Mouse (Mus musculus): ENCODE measurements around the gene Tiam1.
A peak's percentile ranks its signal among the peaks of the same experiment; 100 is the strongest.

Gene Tiam1

GRCm38 (mm10) chr16:89876079-89876478 is 267.5 kb downstream of the Tiam1 start:
- no peak for DNase-seq (ENCODE audit: low spot score)

- DNase-seq (ENCODE audit: low spot score), result no peak
Measured at GRCm38 (mm10) chr16:89874012-89874704, 269.4 kb downstream of the Tiam1 start.

- no peak for DNase-seq (ENCODE audit: low spot score)
Measured at GRCm38 (mm10) chr16:89872011-89872942, 271.3 kb downstream of the Tiam1 start.

DNA sequence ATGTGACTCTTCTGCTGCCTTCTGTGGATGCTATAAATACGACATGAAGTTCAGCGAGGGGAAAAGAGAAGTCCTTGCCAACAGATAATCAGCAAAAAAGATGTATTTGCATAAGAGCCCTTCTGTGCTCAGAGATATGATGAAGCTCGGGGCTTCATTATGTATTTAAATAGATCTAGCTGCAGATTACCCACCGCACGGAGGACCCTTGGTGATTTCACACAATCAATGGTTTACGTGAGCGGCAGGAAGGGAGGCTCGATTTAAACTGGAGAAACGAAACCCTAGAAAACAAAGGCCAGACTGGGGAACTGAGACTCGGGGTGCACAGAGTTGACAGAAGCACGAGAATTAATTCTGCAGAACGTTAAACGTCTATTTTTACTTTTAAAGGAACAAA is 272.2 kb downstream of the Tiam1 start:
- DNase-seq (ENCODE audit: low spot score), result no peak

DNA sequence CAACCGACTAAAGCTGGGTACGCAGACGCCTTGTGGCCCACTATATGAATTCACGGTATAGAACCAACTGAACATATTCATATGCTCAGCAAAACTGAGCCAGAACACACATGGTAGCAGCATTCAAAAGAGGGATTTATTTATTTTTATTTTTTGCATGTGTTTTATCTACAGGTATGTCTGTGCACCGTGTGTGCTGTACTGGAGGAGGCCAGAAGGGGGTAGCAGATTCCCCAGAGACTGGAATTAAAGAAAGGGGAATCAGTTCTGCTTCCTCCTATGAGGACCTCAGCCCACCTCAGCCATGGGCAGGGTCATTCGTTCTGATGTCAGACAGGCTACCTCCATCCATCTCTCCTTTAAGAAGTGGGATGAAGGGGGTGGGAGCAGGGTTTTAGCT is 273.5 kb downstream of the Tiam1 start:
- no peak for DNase-seq (ENCODE audit: low spot score)

DNA sequence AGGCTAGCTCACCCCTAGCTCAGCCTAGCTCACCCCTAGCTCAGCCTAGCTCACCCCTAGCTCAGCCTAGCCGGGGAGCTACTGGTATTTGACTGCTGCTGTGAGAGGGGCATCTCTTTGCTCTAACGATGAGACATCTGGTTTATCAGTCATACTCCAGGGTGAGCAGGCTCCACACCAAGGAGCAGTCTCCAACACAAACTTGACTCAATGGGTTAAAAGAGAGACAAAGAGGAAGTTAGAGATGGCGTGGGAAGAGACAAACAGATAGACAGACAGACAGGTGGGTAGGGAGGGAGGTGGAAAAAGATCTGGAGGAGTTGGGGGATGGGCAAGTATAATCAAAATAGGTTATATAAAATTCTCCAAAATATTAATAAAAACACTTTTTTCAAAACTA is 275.1 kb downstream of the Tiam1 start:
- DNase-seq (ENCODE audit: low spot score), result no peak

- DNase-seq (ENCODE audit: low spot score), result no peak
Measured at GRCm38 (mm10) chr16:89867212-89867829, 276.2 kb downstream of the Tiam1 start.

DNA sequence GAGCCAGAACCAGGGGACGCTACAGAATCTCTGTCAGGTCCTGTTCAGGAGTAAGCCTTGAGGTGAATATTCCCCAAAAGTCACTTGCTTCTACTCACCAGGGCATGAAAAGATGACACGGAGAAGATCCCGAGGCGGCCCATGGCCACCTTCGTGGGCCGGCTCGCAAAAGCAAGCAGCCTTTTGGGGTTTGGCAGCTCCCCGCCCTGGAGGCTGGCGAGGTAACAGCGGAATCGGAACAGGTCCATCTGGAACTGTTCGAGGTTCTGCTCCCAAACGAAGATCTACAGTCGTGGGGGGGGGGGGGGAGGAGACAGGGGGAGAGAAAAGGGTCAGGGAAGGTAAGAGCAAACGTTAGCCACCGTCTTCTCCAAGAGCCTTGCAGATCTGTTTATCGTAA is 278.4 kb downstream of the Tiam1 start:
- DNase-seq (ENCODE audit: low spot score), result no peak

DNA sequence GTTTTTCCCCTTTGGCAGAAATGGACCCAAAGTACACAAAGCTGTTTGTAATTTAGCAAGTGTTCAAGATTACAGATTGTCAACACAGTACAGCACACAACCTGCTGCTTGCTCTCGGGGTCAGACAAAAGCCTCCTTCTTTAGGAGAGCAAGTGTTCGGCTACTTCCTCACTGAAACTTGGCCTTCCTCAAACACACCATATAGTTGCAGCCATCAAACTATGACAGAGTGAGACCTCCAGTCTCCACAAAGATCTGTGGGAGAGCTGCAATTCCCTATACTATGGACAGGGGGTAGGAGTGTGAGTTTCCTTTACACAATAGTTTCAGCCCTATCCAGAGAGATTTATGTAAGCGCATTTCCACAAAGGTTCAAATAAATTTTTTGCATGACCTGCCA is 278.9 kb downstream of the Tiam1 start:
- no peak for DNase-seq (ENCODE audit: low spot score)

DNA sequence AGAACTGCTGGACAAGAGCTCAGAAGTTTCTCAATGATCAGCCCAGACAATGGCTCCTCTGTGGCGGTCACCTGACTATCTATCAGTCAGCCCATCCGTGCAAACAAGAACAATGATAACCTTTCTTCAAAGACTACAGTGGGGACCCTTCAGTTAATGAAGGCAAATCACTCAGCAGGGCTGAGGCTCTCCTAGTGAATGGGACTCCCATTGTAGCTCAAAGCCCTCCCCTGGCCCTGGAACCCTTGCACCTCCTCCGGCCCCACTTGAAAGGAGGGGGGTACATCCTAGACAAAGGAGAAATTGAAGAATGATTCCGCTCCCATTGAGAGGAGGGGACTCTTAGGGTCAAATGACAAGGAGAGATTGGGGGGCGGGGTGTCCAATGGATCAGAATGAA is 280.3 kb downstream of the Tiam1 start:
- no peak for DNase-seq (ENCODE audit: low spot score)

DNA sequence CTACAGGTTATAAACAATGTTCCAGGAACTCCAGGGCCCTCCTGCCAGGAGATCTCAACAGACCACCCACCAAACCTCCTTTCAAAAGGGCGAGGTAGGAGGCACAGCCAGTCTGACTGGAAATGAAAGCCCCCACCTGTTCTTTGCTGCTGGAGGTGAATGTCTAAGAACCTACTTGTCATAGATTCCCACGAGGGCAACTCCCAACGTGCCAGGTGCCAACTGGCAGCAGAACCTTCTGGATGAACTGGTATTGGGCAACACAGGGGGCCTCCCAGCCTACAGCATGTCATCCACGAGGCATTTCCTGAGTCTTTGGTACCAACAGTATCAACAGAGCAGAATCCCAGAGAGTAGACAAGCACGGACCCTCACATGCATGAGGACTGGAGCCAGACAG is 282.0 kb downstream of the Tiam1 start:
- DNase-seq (ENCODE audit: low spot score), result no peak

- DNase-seq (ENCODE audit: low spot score), result no peak
Measured at GRCm38 (mm10) chr16:89860708-89861107, 282.9 kb downstream of the Tiam1 start.

- no peak for DNase-seq (ENCODE audit: low spot score)
Measured at GRCm38 (mm10) chr16:89857666-89858065, 285.9 kb downstream of the Tiam1 start.

GRCm38 (mm10) chr16:89854731-89855130 is 288.8 kb downstream of the Tiam1 start:
- DNase-seq (ENCODE audit: low spot score), result no peak

DNA sequence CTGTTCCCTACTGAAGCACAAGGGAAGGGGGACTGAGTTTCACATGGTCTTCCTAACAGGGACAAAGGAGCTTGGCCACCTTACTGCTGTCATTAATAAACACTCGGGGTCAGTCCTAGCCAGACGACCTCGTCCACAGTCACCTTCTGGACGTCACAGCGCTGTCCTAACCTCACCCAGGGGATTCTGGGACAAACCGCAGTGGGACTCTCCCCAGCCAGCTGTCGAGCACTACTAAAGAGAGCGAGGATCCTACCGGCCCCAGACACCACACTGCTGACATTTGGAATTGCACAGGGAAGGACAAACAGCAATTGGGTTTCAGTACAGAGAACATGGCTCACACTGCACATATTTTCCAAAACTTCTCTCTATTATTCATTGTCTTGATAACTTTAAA is 292.2 kb downstream of the Tiam1 start:
- no peak for DNase-seq (ENCODE audit: low spot score)

- no peak for DNase-seq (ENCODE audit: low spot score)
Measured at GRCm38 (mm10) chr16:89848651-89849597, 294.6 kb downstream of the Tiam1 start.

GRCm38 (mm10) chr16:89848179-89848578 is 295.4 kb downstream of the Tiam1 start:
- no peak for DNase-seq (ENCODE audit: low spot score)

DNA sequence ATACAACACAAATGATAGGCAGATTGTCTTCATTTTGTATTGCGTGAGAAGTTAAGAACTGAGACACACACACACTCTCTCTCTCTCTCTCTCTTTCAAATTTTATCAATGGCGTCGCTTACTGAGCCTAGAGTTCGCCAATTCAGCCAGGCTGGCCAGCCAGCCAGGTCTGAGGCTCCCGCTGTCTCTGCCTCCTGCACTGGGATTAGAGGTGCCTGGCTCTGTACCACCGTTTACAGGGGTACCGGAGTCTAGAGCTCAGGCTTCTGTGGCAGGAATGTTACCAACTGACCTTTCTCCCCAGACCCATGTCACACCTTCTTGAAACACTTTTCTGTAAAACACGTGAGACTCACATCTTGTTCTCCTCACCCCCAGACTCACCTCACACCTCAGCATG is 298.1 kb downstream of the Tiam1 start:
- no peak for DNase-seq (ENCODE audit: low spot score)

DNA sequence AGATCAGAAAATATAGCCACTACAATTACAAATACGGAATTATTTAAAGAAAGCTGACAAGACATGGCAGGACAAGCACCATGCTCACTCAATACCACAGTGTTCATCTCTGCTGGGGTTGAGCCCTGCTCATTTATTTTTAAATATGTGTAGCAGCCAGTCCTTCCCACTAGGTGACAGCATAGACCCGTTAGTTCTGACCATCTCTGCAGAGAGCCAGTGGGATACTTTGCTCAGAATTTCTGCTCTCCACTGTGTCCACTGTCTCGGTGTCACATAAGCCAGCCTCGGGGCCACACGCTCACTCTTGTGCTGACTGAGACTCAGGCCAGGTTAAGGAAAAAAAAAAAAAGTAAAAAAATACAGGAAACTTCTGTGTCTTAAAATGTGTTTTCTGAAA is 299.0 kb downstream of the Tiam1 start:
- DNase-seq (ENCODE audit: low spot score), result peak; percentile 14

- no peak for DNase-seq (ENCODE audit: low spot score)
Measured at GRCm38 (mm10) chr16:89841894-89842293, 301.7 kb downstream of the Tiam1 start.

GRCm38 (mm10) chr16:89840361-89840760 is 303.2 kb downstream of the Tiam1 start:
- DNase-seq (ENCODE audit: low spot score), result no peak

DNA sequence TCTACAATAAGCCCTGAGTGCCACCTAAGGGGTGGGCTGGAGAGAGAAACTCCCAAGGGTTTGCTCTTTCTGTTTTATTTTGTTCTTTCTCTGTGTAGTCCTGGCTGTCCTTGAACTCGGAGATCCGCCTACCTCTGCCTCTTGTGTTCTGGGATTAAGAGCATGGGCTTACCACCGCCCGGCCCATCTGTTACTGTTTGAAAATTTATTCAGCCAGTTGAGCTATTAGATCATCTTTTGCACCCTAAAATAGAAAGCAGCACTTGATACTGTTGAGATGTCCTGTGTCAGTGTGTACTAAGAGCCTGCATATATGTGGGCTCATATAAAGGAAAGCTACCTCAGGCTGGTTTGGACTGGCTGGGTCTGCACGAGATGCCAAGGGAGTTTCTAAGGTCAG is 303.7 kb downstream of the Tiam1 start:
- DNase-seq (ENCODE audit: low spot score), result no peak

Data from ovary, postnatal 10 days (tissue).